Mouse (Mus musculus) intestine, postnatal 0 days (tissue): ENCODE measurements around the gene Tfcp2. TPM values are rescaled to one million over a fixed set of nuclear protein-coding genes. Genes with fewer than 3 reads are reported as not detected.
"Not testable (repeated sequence)": the region's sequence is repeated elsewhere in the genome, so short reads cannot be mapped to it uniquely, and the experiment has no call there.

Source experiments
- ATAC-seq: fragments of 200-750 bp; cut with Nextera tagmentation; 2 replicates; pipeline ENCODE4 v1.8.0; 2017; ENCODE audit warnings: mild to moderate bottlenecking, moderate TSS enrichment, moderate library complexity
- H3K27ac ChIP-seq: fragments of 300-500 bp; sonication (generic); 2 replicates; pipeline ENCODE4 v1.5.1; 2014; ENCODE audit warnings: mild to moderate bottlenecking, low read depth, low read length, moderate library complexity
- H3K27me3 ChIP-seq: fragments of 300-500 bp; sonication (generic); replicated peaks from 2 replicates; pipeline ENCODE4 v1.6.1; 2014; ENCODE audit warnings: low read length, mixed read lengths; ENCODE audit not compliant: control insufficient read depth, insufficient read depth
- H3K36me3 ChIP-seq: fragments of 300-500 bp; sonication (generic); 2 replicates; pipeline ENCODE4 v1.6.1; 2014; ENCODE audit warnings: mild to moderate bottlenecking, moderate library complexity; ENCODE audit not compliant: control insufficient read depth, insufficient read depth
- H3K4me1 ChIP-seq: fragments of 300-500 bp; sonication (generic); replicated peaks from 2 replicates; pipeline ENCODE4 v1.6.1; 2014; ENCODE audit warnings: antibody characterized with exemption, low read length, mixed read lengths; ENCODE audit not compliant: control insufficient read depth, insufficient read depth
- H3K4me2 ChIP-seq: fragments of 300-500 bp; sonication (generic); replicated peaks from 2 replicates; pipeline ENCODE4 v1.6.1; 2014; ENCODE audit warnings: low read depth, mild to moderate bottlenecking, moderate library complexity
- H3K4me3 ChIP-seq: fragments of 300-500 bp; sonication (generic); 2 replicates; pipeline ENCODE4 v1.5.1; 2014; ENCODE audit warnings: low read depth, low read length
- H3K9ac ChIP-seq: fragments of 300-500 bp; sonication (generic); 2 replicates; pipeline ENCODE4 v1.6.1; 2014; ENCODE audit warnings: mild to moderate bottlenecking, low read depth, low read length
- H3K9me3 ChIP-seq: fragments of 300-500 bp; sonication (generic); 2 replicates; pipeline ENCODE4 v1.6.1; 2016; ENCODE audit warnings: mixed run types; ENCODE audit not compliant: control insufficient read depth
- CTCF ChIP-seq: sonication (generic); IDR thresholded peaks from 2 replicates; pipeline ENCODE4 v1.5.1; 2016; ENCODE audit warnings: low read depth, mild to moderate bottlenecking, control low read depth, antibody characterized with exemption, moderate library complexity
- WGBS: fragments of 180-500 bp; shearing (Covaris S2); extraction: QIAGEN DNeasy Blood & Tissue Kit; methylation state at CpG from one replicate; pipeline ENCODE4 v1.1.7; 2014; 5-methylcytosine and 5-hydroxymethylcytosine counted together
- polyA plus RNA-seq: library from polyadenylated mRNA; unstranded; fragments of >200 nt; fragmentation: Nextera tagmentation; extraction: Ambion mirVana; gene quantifications from 2 replicates; pipeline ENCODE4 v1.2.1, GENCODE M21; 2015

The Tfcp2 gene
- polyA plus RNA-seq, 1 experiment from 2014 or later, result 8.5 TPM

GRCm38 (mm10) chr15:100541426-100541825 lies 10.4 kb downstream of the Tfcp2 start:
- 90% methylated on average over 4 of the region's 4 CpGs for WGBS
- Histone ChIP-seq H3K4me1 (no peaks in the 10 kb centered on the region), H3K9me3 (no peaks in the 10 kb centered on the region), H3K4me3 (no peak overlapping the region), H3K27me3 (no peaks in the 10 kb centered on the region), H3K4me2 (no peak overlapping the region), H3K27ac (no peak overlapping the region), H3K36me3 (0 out of 2 replicates have a peak, but pooled peaks cover 3% of the 10 kb centered on the region), H3K9ac (no peak overlapping the region)
- no peak for TF ChIP-seq CTCF
- ATAC-seq, result no peak

- not testable (repeated sequence) for H3K27ac ChIP-seq, H3K9me3 ChIP-seq, H3K4me3 ChIP-seq, H3K27me3 ChIP-seq, H3K4me1 ChIP-seq, ATAC-seq, H3K36me3 ChIP-seq, H3K4me2 ChIP-seq, H3K9ac ChIP-seq
- 65% methylated on average over 1 of the region's 1 CpGs for WGBS
Measured at GRCm38 (mm10) chr15:100541001-100541400, 10.8 kb downstream of the Tfcp2 start.

GRCm38 (mm10) chr15:100539411-100539810 lies 12.4 kb downstream of the Tfcp2 start:
- Histone ChIP-seq H3K4me3 (no peak overlapping the region), H3K4me2 (no peak overlapping the region), H3K27me3 (no peaks in the 10 kb centered on the region), H3K36me3 (0 out of 2 replicates have a peak, but pooled peaks cover 6% of the 10 kb centered on the region), H3K27ac (no peak overlapping the region), H3K9ac (no peak overlapping the region), H3K4me1 (no peaks in the 10 kb centered on the region), H3K9me3 (no peaks in the 10 kb centered on the region)
- 93% methylated on average over 9 of the region's 9 CpGs for WGBS
- no peak for ATAC-seq
- no peak for TF ChIP-seq CTCF

- 85% methylated on average over 6 of the region's 6 CpGs for WGBS
- Histone ChIP-seq H3K27ac (no peak overlapping the region), H3K4me2 (no peak overlapping the region), H3K9ac (no peak overlapping the region), H3K4me1 (no peaks in the 10 kb centered on the region), H3K36me3 (peaks cover 8% of the 10 kb centered on the region; the same call in 1 of the 2 replicates), H3K4me3 (no peak overlapping the region), H3K9me3 (no peaks in the 10 kb centered on the region), H3K27me3 (no peaks in the 10 kb centered on the region)
- peak; percentile 68 for TF ChIP-seq CTCF
- no peak for ATAC-seq
Measured at GRCm38 (mm10) chr15:100537913-100538312, 13.9 kb downstream of the Tfcp2 start.

GRCm38 (mm10) chr15:100527900-100528299 lies 23.9 kb downstream of the Tfcp2 start:
- Histone ChIP-seq H3K27ac (no peak overlapping the region), H3K27me3 (no peaks in the 10 kb centered on the region), H3K4me3 (no peak overlapping the region), H3K4me2 (no peak overlapping the region), H3K9ac (no peak overlapping the region), H3K9me3 (no peaks in the 10 kb centered on the region), H3K36me3 (peaks cover 1% of the 10 kb centered on the region; the same call in 1 of the 2 replicates), H3K4me1 (no peaks in the 10 kb centered on the region)
- TF ChIP-seq CTCF, result no peak
- no peak for ATAC-seq
- WGBS, result 65% methylated on average over 5 of the region's 5 CpGs

- Histone ChIP-seq H3K4me2 (no peak overlapping the region), H3K9me3 (no peaks in the 10 kb centered on the region), H3K4me3 (no peak overlapping the region), H3K4me1 (no peaks in the 10 kb centered on the region), H3K27ac (no peak overlapping the region), H3K9ac (no peak overlapping the region), H3K27me3 (no peaks in the 10 kb centered on the region), H3K36me3 (peaks cover 9% of the 10 kb centered on the region; the same call in 1 of the 2 replicates)
- 97% methylated on average over 14 of the region's 14 CpGs for WGBS
- TF ChIP-seq CTCF, result no peak
- no peak for ATAC-seq
Measured at GRCm38 (mm10) chr15:100525405-100525804, 26.4 kb downstream of the Tfcp2 start.

- Histone ChIP-seq H3K4me1 (no peaks in the 10 kb centered on the region), H3K27ac (no peak overlapping the region), H3K4me2 (no peak overlapping the region), H3K9me3 (no peaks in the 10 kb centered on the region), H3K27me3 (no peaks in the 10 kb centered on the region), H3K4me3 (no peak overlapping the region), H3K9ac (no peak overlapping the region), H3K36me3 (peaks cover 21% of the 10 kb centered on the region)
- 90% methylated on average over 14 of the region's 14 CpGs for WGBS
- no peak for ATAC-seq
- TF ChIP-seq CTCF, result no peak
Measured at GRCm38 (mm10) chr15:100520306-100520705, 31.5 kb downstream of the Tfcp2 start.
